Mouse (Mus musculus) cerebellum, postnatal 14 days (tissue): ENCODE data around the gene Ddit4l.
A peak's percentile ranks its signal among the peaks of the same experiment; 100 is the strongest.
"Not testable (repeated sequence)": the region's sequence is repeated elsewhere in the genome, so short reads cannot be mapped to it uniquely, and the experiment has no call there.

Experiments used
- DNase-seq, 2 experiments: peaks; one replicate each; pipeline ENCODE4 v3.0.0; 2021; ENCODE audit warnings: mixed read lengths in 2 of 2

Gene Ddit4l

DNA sequence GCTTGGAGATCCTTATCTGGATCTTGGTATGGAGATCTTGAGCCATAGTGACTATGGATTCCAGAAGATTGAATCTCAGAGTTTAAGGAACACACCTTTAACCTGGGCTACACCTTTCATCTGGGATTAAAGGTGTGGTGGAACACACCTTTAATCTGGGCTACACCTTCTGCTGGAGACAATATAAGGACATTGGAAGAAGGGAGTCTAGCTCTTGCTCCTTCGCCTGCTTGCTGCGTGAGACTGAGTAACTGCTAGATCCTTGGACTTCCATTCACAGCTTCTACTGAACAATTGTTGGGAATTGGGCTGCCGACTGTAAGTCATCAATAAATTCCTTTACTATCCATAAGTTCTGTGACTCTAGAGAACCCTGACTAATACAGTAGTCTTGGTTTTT, at the start of gene Ddit4l:
Gene Ddit4l (plus strand): TSS at position 301 of the 400 bp plus-strand sequence.
- DNase-seq = not testable (repeated sequence)

DNA sequence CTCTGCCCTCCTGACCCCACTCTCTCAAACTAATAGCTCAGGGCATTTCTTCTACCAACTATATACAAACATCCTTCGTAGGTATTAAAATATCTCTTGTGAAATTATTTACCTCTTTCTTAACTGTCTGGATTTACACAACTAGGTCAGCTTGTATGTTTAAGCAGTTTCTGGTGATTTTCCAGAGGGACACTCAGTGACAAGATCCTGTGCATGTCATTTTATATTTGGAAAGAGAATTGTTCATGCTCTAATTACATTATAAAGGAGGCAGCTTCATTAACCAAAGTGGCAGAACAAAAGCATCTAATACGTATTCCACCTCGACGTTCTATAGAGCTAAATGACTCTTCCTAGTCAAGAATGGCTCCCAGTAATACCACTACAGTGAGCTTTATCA, 45.3 kb upstream of the Ddit4l start:
- DNase-seq = no peak

DNA sequence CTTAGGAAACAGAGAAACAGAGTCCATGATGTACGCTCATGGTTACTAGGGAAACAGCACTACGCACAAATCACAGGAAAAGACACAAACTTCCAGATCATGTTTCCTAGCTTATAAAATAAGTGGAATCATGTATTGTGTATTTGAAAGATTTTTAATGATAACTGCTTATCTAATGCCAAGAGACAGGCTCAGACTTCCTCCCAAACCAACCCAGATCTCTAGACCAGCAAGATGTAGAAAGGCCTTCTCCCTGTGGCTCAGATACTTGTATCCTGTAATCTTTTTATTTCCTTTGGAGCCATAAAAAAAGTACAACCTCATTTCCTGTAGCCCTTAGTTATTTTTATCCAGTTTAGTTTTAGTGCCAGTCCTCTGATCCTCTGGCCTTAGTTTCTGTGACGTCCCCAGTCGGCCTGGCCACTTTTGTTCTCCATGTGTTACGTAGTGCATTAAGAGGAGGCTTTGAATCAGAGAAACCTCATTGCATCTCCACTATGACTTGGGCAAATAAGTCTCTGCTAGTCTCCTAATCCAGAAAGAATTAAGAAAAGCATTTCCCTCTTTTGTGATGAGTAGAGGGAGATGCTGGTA, 34.9 kb upstream of the Ddit4l start:
- DNase-seq = no peak

DNA sequence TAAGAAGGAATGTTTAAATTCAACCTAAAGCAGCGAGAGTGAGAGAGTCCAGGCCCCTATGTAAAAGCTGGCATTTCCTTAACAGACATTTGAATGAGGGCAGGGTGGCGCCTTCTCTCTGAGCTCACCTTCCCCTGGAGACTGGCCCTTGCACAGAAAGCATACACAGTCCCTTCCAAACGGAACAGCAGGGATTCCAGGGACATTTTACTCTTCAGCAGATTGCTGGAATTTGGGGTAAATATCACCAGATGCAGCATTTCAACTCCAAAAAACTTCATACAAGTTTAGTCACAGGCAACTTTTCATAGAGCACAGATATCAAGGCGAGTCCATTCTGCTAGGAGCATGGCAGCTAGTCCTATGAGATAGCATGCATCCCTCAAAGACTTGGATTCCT, 31.6 kb upstream of the Ddit4l start:
- DNase-seq = no peak

DNA sequence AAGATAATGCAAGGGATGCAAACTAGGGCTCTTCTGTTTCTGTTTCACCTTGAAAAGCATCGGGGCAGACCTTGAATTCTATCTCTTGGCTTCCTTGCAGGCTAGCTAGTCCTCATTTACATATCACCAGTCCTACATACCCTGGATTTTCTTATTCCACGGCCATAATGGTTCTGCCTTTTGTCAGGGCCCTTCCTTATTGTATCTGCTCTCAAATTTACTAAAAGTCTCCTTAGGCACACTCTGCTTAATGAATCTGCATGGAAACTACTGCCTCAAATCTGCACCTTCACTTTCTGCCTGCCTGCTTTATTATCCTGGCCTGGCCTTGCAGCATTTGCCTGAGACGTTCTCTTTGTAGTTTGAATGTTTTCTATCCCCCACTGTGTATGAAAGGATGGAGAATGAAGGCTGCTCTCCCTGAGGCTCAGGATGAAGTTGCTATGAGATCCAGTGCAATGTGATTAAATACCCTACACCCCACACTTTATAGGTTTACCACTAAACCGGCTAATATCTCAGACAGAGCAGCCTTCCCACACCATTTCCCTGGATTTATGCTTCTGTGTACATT, 27.0 kb upstream of the Ddit4l start:
- DNase-seq = no peak

DNA sequence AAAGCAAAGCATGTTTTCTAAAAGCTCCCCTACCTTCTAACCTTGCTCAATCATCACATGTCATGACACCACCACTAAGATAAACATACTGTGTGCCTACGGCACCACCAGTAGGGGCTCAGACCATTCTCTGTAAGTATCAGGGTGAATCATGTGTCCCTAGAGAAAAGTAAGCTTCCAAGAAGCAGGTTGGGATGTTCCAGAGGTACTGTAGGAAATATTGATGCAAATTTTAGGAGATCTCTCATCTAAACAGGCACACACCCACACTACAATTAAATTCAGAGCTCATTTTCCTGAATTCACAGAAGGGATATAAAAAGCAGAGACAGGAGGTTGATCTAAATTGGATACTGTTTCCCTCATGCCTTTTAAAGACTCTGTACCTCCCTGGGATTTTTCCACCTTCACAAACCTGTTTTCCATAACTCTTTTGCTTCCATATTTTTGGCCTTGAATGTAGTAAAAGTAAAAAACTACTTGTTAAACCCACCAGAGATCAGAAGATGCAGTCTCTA, 12.4 kb upstream of the Ddit4l start:
- DNase-seq = no peak

DNA sequence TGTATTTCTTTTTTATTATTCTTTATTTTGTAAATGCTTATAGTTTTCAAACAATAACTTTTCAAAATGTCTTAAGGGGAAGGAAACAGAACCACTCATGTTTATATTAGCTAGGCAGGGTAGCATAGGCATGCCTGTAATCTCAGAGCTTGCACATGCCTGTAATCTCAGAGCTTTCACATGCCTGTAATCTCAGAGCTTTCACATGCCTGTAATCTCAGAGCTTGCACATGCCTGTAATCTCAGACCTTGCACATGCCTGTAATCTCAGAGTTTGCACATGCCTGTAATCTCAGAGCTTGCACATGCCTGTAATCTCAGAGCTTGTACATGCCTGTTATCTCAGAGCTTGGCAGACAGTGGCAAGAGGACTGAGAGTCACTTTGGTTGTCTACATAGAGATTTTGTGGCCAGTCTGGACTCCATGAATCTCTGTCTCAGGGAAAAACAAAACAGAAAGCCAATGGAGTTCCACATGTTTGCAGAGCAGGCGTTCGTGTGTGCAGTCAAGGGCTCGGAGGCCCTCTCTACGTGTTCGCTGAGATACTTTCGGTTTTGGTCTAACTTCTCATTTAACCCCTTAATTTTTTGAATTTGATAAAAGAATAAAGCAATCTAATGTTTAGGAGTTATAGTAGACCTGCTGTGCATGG, 10.8 kb upstream of the Ddit4l start:
- DNase-seq = no peak

DNA sequence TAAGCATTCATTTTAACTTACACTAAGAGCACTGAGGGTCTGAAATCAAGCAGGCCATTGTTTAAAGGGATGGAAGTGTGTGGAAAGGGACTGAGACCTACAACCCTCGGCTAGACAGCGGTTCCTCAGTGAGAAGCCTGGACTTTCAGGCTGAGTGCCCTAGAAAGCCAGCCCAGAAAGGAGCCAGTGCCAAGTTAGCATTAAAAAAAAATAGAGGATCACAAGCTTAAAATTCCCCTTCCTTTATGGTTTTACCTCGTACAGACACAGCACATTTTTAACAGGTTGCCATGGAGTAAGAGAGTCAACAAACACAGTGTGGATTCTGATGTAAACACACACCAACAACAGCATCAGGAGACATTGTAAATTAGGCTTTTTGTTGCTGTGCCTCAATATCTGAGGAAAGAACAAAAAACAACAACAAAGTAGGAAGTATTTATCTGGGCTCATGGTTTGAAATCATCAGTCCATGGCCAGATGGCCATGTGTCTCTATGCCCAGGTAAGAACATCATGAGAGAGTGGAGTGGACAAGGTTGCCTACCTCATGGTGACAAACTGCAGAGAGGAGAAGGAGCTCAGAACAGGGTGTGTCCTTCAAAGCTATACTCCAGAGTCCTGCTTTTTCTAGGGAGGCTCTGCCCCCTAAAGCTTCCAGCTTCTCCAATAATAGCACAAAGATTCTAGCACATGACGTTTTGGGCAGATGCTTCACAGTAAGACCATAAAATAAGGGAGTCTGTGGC, 10.1 kb upstream of the Ddit4l start:
- DNase-seq = no peak

DNA sequence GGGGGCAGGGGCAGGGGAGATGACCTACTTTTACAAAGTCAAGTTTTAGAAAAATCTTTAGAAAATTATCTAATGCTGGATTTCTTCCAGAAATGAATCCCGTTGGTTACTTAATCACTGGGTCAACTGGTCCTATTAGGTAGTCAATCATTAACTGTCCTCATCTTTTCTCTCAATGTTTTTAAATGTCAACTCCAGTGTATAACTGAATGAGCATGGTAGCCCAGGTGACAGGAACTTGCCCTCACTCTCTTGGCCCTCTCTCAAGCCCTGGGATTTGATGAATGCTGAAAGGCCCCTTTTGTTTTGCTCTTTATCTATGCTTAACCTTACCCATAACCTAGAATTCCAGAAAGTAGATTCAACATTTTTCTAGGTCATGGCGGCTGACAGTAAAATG, 9.4 kb upstream of the Ddit4l start:
- no peak for DNase-seq

DNA sequence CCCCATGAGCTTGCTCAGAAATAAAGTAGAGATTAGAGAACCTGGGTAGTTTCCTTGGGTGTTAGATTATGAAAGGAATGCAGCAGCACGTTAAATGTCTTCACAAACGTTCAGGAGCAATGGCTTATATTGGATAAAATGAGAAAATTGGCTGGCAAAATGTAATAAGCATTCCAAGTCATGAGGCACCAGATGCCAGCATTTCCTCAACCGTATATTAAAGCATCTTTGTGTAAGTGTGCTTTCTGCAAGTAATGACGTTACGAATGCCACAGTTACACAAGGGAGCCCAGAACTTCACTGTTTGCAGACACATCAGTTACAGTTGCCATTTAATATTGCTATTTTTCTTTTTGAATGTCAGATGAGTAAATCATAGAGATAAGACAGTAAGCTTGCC, 872 bp upstream of the Ddit4l start:
- no peak for DNase-seq

DNA sequence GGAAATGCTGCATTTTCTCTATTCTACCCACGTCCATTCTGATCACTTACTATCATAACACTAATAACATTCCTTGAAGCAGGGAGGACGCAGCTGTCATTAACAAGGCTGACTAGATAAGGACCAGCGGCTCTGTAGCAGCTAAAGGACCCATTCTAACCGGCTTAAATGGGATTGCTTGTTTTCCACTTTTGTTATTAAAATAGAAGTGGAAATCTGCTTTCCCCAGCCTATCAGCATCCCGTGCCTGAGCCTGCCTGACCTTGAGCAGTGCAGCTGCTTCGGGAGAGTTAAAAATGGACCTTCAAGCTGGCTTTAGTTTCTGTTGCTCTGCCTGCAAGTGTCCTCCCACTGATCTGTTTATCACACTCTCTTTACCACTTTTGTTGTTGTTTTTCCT, 679 bp downstream of the Ddit4l start:
- DNase-seq = no peak

DNA sequence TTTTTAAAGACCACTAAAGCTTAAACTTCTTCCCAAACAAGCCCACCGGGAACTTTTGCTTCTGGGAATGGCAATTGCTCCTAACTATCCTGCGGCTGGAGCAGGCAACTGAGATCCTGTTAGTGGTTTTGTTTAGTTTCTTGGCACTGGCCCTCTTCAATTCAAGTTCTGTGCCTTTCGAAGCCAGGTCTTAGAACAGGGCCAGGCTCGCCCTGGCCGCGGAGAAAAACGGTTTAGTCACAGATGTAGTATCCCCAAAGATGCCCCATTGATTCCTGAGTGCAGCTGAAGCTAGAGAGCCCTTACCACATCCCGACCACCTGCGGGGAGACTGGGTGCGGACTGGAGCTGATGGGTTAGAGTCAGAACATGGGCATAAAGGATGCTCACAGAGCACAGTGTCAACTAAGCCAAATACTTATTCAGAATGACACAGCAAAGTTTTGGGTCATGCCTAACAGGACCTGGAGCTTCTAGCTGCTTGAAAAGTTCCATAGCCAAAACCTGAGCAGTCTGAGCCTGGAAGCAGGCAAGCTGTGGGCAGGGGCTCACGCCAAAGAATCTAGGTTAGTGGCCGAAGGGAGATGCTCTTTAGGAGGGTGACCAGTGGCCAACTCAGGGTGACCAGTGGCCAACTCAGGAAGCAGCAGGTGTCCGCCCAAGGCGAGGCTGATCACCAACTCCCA, 1.6 kb downstream of the Ddit4l start:
- peak in 1 of 2 experiments; percentile 10 for DNase-seq

DNA sequence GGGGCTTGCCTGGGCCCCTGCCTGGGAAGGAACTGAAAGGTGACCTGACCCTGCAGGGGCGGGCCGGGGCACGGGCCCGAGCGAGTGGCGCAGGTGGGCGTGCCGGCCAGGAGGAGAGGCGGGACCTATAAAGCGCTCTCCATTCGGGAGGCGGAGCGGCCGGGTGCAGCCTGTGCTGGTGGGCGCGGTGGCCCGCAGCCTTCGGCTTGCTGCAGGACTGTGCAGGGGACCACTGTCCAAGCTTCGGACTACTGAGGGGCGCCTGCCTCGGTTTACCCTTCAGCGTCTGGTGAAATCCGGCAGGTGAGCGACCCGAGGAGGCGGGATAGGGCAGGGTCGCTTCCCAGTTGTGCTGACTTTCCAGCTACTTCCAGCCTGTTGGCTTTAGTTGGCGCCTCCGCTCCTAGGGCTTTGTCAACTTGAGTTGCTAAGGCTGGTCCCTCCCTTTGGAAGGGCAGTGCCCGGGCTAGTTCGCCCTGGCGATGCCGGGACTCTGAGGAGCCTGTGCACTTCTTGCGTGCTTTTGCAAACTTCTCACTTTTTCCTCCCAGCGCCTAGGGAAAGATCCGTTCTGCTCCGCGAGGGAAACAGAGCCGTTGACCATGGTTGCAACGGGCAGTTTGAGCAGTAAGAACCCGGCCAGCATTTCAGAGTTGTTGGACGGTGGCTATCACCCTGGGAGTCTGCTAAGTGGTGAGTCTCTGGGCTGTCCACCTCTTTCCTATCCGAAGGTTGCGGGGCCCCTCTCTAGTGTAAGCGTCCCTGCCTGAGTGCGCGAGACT, 2.4 kb downstream of the Ddit4l start:
- peak; percentile 31 to 34 for DNase-seq

DNA sequence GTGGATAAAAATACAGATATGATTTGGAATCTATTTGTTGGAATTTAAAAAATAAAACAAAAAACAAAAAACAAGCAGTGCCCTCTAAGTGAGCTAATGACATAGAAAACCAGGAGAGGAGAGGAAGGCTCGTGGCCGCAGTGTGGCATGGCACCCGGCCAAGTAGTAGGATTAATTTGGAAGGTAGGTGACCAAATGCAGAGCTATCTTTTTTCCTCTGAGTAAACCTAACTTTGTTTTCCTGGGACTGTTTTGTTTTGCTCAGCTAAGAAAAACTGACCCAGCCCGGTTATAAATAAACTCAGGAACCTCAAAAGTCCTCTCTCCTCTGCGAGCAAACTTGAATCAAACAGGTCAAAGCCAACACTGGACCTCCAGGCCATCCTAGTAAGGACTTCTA, 3.6 kb downstream of the Ddit4l start:
- DNase-seq = peak; percentile 45 to 50

DNA sequence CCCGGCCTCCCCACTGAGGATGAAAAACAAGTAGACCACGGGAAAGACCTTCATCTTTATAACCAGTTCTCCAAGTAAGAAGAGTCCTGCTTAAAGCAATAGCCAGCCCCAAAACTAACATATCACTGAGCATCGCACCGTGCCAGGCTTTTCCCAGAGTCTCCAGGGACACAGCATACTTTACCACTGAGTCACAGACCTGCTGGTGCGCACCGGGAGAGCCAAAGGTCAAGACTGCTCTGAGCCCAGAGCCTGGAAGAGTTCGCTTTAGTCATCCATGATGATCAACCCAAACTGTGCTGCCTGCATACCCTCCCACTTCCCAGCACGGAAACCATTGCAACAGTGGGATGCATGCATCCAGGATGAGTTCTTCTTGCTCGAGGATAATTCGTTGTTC, 12.3 kb downstream of the Ddit4l start:
- DNase-seq = no peak

DNA sequence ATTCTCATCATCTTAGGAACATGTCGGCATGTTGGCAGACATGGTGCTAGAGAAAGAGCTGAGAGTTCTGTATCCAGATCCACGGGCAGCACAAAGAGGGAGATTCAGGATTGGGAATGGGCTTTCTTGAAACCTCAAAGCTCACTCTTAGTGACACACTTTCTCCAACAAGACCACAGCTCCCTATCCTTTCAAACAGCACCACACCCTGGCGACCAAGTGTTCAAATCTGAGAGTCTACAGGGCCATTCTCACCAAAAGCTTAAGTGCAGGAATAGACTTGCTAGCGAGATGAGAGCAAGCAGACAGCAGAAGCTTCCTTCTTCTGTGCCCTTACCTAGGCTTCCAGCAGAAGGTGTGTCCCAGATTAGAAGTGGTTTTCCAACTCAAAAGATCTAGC, 15.2 kb downstream of the Ddit4l start:
- DNase-seq = no peak

DNA sequence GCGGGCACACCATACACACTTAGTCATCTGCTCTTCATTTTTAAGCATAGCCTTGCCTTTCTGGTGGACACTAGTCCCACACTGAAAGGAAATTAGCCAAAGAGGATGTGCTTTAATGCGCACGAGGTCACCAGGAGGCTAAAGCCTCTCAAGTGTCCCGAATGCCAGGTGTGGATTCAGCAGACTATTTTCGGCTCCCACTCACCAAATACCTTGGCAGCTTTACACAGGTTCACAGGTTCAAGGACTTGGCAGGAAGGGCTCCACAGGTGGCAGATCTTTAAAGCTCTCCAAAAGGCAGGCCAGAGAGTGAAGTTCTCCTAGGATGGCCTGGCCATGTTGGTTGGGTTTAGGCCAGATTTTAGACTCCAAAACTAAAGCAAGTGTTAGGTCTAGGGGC, 19.8 kb downstream of the Ddit4l start:
- DNase-seq = no peak

DNA sequence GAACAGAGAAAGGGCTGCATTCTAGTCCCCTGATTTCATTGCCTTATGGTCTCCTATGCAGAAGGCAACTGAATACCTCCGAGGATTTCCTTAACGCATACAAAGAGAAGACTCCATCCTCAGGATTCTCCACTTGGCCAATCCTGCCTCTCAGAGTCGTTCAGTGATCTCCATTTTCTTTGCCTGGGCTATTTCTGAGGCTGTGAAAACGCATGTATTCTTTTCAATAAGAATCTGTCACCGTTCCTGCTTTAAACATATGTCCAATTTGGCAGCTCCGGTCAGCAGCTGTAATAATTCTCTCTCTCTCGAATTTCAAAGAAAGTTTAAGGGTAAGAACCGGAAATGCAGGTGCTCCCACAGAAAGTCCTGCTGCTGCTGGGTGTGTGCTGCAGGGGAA, 20.7 kb downstream of the Ddit4l start:
- no peak for DNase-seq

DNA sequence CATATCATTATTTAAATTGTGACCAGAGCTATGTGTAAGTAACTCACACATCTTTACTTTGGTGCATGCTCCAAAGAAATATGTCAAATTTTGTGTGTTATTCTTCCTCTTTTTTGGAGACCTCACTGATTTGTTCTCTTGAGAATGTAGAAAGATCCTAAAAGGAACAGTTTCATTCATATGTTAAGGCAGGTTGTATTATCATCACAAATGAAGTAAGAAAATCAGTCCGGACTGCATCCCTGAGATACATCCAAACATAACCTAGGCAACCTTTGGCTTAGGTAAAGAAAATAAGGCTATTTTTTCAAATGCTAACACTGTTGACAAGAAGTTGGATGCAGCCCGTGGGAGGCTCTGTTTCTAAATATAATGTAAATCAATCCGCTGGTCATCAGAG, 21.2 kb downstream of the Ddit4l start:
- no peak for DNase-seq

DNA sequence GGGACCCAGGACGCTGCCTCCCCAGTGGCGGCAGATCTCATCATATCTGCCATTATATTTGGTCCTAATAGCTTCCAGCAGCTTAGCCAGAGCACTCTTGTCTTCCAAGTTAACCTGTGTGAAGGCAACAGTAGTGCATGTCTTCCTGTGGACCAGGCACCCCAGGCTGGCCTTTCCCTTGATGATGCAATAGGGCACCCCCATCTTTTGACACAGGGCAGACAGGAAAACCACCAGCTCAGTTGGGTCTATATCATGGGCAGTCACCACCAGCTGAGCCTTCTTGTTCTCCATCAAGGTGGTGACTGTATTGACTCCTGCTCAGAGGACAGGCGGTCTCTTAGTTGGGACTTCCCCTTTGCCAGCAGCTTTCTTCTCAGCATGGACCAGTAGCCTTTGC, 22.7 kb downstream of the Ddit4l start:
- DNase-seq = no peak

DNA sequence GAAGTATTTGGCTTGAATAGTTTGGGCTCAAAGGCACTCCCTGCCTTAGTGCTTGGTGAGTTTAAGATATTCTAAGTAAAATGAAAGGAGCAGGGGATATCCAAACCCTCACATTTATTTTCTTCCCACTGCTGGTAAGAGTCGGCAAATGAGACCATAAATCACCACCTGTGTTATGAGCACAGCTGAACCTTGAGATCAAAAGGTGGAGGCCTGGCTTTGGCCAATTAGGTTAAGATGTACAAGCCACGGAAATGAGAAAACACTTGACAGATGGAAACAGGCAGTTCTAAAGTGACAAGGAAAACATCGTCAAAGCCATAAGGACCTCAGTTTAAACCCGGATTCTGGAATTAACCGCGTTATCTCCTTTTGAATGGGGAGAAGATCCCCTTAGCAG, 23.5 kb downstream of the Ddit4l start:
- no peak for DNase-seq

DNA sequence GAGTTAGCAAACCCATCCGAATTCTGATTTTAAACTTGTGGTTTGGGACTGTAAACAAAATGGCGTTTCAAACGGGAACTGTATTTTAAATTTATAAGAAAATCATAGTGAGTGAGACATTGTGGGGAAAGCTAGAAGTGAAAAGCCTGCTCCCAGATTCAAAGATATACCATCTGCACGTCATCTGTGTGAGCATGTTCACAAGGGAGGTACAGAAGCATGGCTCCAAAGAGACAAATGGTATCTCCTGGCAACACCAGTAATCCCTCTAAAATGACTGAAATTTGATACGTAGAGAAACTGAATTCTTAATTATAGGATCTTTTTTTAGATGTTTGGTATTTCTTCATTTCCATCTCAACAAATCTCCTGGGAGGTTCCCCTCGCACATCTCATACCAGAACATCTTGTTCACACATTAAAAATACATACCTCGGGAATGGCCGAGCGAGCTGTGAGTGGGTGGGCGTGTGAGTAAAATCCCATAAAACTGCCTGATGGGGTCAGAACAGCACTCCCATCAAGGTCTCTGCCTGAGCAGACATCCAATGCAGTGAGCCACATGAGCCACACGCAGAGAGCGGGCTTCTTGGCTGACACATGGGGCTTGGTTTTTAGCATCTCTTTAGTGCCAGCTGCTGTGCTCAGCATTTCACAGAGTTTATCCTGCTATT, 26.2 kb downstream of the Ddit4l start:
- DNase-seq = peak in 1 of 2 experiments; percentile 15
